ENCODE assay signal across 8 mouse cellular contexts in the genomic region with DNA sequence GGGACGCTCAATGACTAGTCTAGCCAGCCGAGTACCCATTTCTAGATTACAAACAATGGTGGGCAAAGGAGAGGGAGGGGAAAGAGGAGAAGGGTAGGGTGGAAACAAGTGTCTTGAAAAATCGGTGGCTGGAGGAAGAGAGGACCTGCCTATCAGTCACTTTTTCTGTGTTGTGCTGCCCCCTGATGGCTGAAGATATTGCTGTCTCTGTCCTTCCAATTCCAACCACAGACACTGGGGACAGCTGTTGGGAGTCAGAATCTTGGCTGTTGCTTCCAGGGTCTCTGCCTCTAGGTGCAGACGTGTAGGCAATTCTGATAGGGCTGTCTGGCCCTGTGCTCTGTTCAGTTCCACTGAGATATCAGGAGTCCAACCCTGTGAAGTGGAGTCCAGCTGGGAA. TPM values are rescaled to one million over a fixed set of nuclear protein-coding genes. Genes with fewer than 3 reads are reported as not detected.
DNase-seq lines count a peak whose midpoint lies in the region; ATAC-seq lines count a peak whose summit lies in the region.

No protein-coding gene starts in this region.

- intact Hi-C loops in left cerebral cortex, postnatal 10 days (cut with DNase I) = loop anchor here (5.0 kb wide), 1 partner anchor 34 kb away; no protein-coding TSS in a partner anchor

- peak; percentile 81 to 83 for DNase-seq in gastrocnemius, adult 8-10 months (ENCODE audit: low spot score in 2 of 2)
- peak; percentile 87 to 88 for DNase-seq in left cerebral cortex, postnatal 10 days (ENCODE audit: extremely low spot score in 1 of 2, low spot score in 2 of 2)
- peak; percentile 88 for DNase-seq in mesoderm, embryonic 11.5 days (ENCODE audit: low read depth, low spot score)
- DNase-seq in right cerebral cortex, postnatal 25 days = peak; percentile 81
- DNase-seq in urinary bladder, postnatal 36 days (ENCODE audit: low spot score in 2 of 2) = peak; percentile 77 to 84

- peak; percentile 91 for ATAC-seq in activated CD4-positive, CD25-positive, alpha-beta regulatory T cell, adult 4 months
- ATAC-seq in common myeloid progenitor, adult 5-6 weeks (replicated peaks; ENCODE audit: low read depth, poor library complexity, severe bottlenecking) = peak; percentile 98
- peak; percentile 95 for ATAC-seq in inflammation-experienced regulatory T-cells, adult 6 months

RNA-seq across cellular contexts. Expression of a gene that starts 21.9 kb away (rescaled TPM):
- 100 to 1,000 TPM; 595 to 746 TPM for polyA plus RNA-seq in activated CD4-positive, CD25-positive, alpha-beta regulatory T cell, adult 4 months (2017; shearing (Covaris generic))
- total RNA-seq in common myeloid progenitor, adult 5-6 weeks (2017) = 32.4 and 56.4 TPM in 2 replicates
- total RNA-seq in gastrocnemius, adult 8-10 months (2022) = 10 to 100 TPM in 1 of 4 experiments, 1 to 10 TPM in 3; 8.5 to 12.4 (median 9.0) TPM
- polyA plus RNA-seq in inflammation-experienced regulatory T-cells, adult 6 months (2017; shearing (Covaris generic)) = 100 to 1,000 TPM; 499 to 613 (median 536) TPM
- 1 to 10 TPM; 2.8 to 4.0 TPM for total RNA-seq in left cerebral cortex, postnatal 10 days (2021)

RNA-seq across cellular contexts. Expression of a gene that starts 32.2 kb away (rescaled TPM):
- 10 to 100 TPM; 15.3 to 19.5 TPM for polyA plus RNA-seq in activated CD4-positive, CD25-positive, alpha-beta regulatory T cell, adult 4 months (2017; shearing (Covaris generic))
- total RNA-seq in common myeloid progenitor, adult 5-6 weeks (2017) = 4.5 and 9.3 TPM in 2 replicates
- 1 to 10 TPM; 7.9 to 8.9 (median 8.2) TPM for total RNA-seq in gastrocnemius, adult 8-10 months (2022)
- polyA plus RNA-seq in inflammation-experienced regulatory T-cells, adult 6 months (2017; shearing (Covaris generic)) = 10 to 100 TPM; 13.7 to 24.3 (median 20.6) TPM
- 10 to 100 TPM; 13.0 to 14.4 TPM for total RNA-seq in left cerebral cortex, postnatal 10 days (2021)

RNA-seq across cellular contexts. Expression of a gene that starts 32.2 kb away (rescaled TPM):
- 1 to 10 TPM; 2.7 to 4.1 TPM for polyA plus RNA-seq in activated CD4-positive, CD25-positive, alpha-beta regulatory T cell, adult 4 months (2017; shearing (Covaris generic))
- 13.3 and 17.4 TPM in 2 replicates for total RNA-seq in common myeloid progenitor, adult 5-6 weeks (2017)
- 10 to 100 TPM; 64.4 to 72.3 (median 68.1) TPM for total RNA-seq in gastrocnemius, adult 8-10 months (2022)
- 1 to 10 TPM; 3.9 to 5.5 (median 4.1) TPM for polyA plus RNA-seq in inflammation-experienced regulatory T-cells, adult 6 months (2017; shearing (Covaris generic))
- total RNA-seq in left cerebral cortex, postnatal 10 days (2021) = 10 to 100 TPM; 25.9 to 30.8 TPM

RNA-seq across cellular contexts. Expression of a gene that starts 44.5 kb away (rescaled TPM):
- polyA plus RNA-seq in activated CD4-positive, CD25-positive, alpha-beta regulatory T cell, adult 4 months (2017; shearing (Covaris generic)) = not detected
- total RNA-seq in common myeloid progenitor, adult 5-6 weeks (2017) = not detected in 2 replicates
- under 1 TPM; 0.29 to 0.61 (median 0.40) TPM for total RNA-seq in gastrocnemius, adult 8-10 months (2022)
- polyA plus RNA-seq in inflammation-experienced regulatory T-cells, adult 6 months (2017; shearing (Covaris generic)) = not detected
- total RNA-seq in left cerebral cortex, postnatal 10 days (2021) = 1 to 10 TPM; 1.1 to 1.2 TPM

RNA-seq across cellular contexts. Expression of a gene that starts 50.8 kb away (rescaled TPM):
- 10 to 100 TPM; 90.9 to 97.8 TPM for polyA plus RNA-seq in activated CD4-positive, CD25-positive, alpha-beta regulatory T cell, adult 4 months (2017; shearing (Covaris generic))
- 56.4 and 66.7 TPM in 2 replicates for total RNA-seq in common myeloid progenitor, adult 5-6 weeks (2017)
- total RNA-seq in gastrocnemius, adult 8-10 months (2022) = 10 to 100 TPM; 24.2 to 28.7 (median 25.4) TPM
- polyA plus RNA-seq in inflammation-experienced regulatory T-cells, adult 6 months (2017; shearing (Covaris generic)) = 100 to 1,000 TPM; 103 to 111 (median 108) TPM
- 10 to 100 TPM; 48.4 to 50.9 TPM for total RNA-seq in left cerebral cortex, postnatal 10 days (2021)

Comparison
In these comparisons a context has a peak if more than half of its experiments do, and no peak if none do; other contexts are left out.
1. Peak in every context shown above with its lines: DNase-seq and ATAC-seq.